Mouse (Mus musculus) embryonic facial prominence, embryonic 12.5 days (tissue): ENCODE measurements around the gene Maml3. TPM values are rescaled to one million over a fixed set of nuclear protein-coding genes. Genes with fewer than 3 reads are reported as not detected.

Experiments used
- ATAC-seq: fragments of 200-750 bp; cut with Nextera tagmentation; 2 replicates; pipeline ENCODE4 v1.8.0; 2017; ENCODE audit not compliant: insufficient number of reproducible peaks, insufficient read depth, low FRiP score, low TSS enrichment
- H3K27ac ChIP-seq: fragments of 300-500 bp; sonication (generic); 2 replicates; pipeline ENCODE4 v1.5.1; 2016; ENCODE audit warnings: mild to moderate bottlenecking
- H3K27me3 ChIP-seq: fragments of 300-500 bp; sonication (generic); 2 replicates; pipeline ENCODE4 v1.6.1; 2016; ENCODE audit warnings: mild to moderate bottlenecking, moderate library complexity
- H3K36me3 ChIP-seq: fragments of 300-500 bp; sonication (generic); 2 replicates; pipeline ENCODE4 v1.6.1; 2016; ENCODE audit warnings: mild to moderate bottlenecking
- H3K4me1 ChIP-seq: fragments of 300-500 bp; sonication (generic); 2 replicates; pipeline ENCODE4 v1.6.1; 2016
- H3K4me2 ChIP-seq: fragments of 300-500 bp; sonication (generic); replicated peaks from 2 replicates; pipeline ENCODE4 v1.6.1; 2016; ENCODE audit warnings: mild to moderate bottlenecking, moderate library complexity
- H3K4me3 ChIP-seq: fragments of 300-500 bp; sonication (generic); 2 replicates; pipeline ENCODE4 v1.5.1; 2016; ENCODE audit warnings: mild to moderate bottlenecking
- H3K9ac ChIP-seq: fragments of 300-500 bp; sonication (generic); 2 replicates; pipeline ENCODE4 v1.6.1; 2016; ENCODE audit warnings: mild to moderate bottlenecking, moderate library complexity
- H3K9me3 ChIP-seq: fragments of 300-500 bp; sonication (generic); 2 replicates; pipeline ENCODE4 v1.6.1; 2016; ENCODE audit warnings: mild to moderate bottlenecking, moderate library complexity
- WGBS: fragments of 180-500 bp; shearing (Covaris S2); methylation state at CpG from one replicate; pipeline ENCODE4 v1.1.7; 2016; 5-methylcytosine and 5-hydroxymethylcytosine counted together
- polyA plus RNA-seq: library from polyadenylated mRNA; unstranded; fragments of >200 nt; fragmentation: Nextera tagmentation; extraction: Ambion mirVana; gene quantifications from 2 replicates; pipeline ENCODE4 v1.2.1, GENCODE M21; 2016

The Maml3 gene
- polyA plus RNA-seq, 1 experiment from 2014 or later = 6.4 TPM

DNA sequence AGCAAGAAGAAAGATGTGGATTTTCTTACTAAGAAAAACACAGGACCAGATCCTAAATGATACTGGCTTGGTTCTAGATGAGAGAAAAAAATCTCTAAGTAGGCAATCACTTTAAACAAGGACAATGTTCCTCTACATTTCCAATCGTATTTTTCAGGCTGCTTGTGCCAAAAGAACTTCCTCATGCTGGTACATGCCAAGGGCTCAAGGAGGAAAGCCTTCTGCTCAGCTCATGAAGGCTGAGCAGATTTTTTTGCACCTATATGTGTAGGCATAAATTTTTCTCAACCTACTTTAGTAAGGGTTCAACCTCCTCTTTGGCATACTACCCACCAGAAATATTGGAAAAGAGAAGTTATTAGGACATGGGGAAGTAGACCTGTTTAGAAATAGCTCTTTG, 384.9 kb downstream of the Maml3 start:
- Histone ChIP-seq H3K4me1 (peaks cover 22% of the 10 kb centered on the region; the same call in 1 of the 2 replicates), H3K4me3 (no peak overlapping the region), H3K27ac (no peak overlapping the region), H3K9ac (no peak overlapping the region), H3K27me3 (no peaks in the 10 kb centered on the region), H3K4me2 (no peak overlapping the region), H3K36me3 (no peaks in the 10 kb centered on the region), H3K9me3 (no peaks in the 10 kb centered on the region)
- 69% methylated on average over 1 of the region's 1 CpGs for WGBS
- no peak for ATAC-seq

DNA sequence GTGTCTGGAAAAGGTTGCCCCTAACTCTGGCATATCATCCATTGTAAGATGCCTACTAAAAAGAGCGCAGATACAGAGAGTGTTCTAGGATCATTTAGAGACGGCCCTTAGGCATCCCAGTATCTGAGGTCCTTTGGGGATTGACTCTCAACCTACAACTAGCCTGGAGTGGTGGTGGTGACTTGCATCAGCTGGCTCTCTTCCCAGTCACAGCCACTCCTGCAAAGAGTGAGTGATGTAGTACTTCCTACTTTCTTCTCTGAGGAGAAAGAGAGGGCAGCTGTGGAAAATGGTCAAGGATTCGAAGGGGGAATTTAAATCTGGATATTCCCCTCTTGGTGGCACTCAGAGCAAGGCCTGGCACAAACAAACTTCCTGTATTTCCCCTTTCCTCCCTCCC, 385.5 kb downstream of the Maml3 start:
- H3K4me3 ChIP-seq = no peak overlapping the region
- H3K4me1 ChIP-seq = peaks cover 25% of the 10 kb centered on the region
- no peak overlapping the region for H3K4me2 ChIP-seq
- WGBS = 83% methylated on average over 3 of the region's 3 CpGs
- ATAC-seq = no peak
- H3K36me3 ChIP-seq = no peaks in the 10 kb centered on the region
- no peaks in the 10 kb centered on the region for H3K27me3 ChIP-seq
- no peak overlapping the region for H3K9ac ChIP-seq
- no peaks in the 10 kb centered on the region for H3K9me3 ChIP-seq
- H3K27ac ChIP-seq = no peak overlapping the region

- Histone ChIP-seq H3K4me1 (peaks cover 29% of the 10 kb centered on the region), H3K36me3 (no peaks in the 10 kb centered on the region), H3K27ac (no peak overlapping the region), H3K9ac (no peak overlapping the region), H3K4me2 (no peak overlapping the region), H3K4me3 (no peak overlapping the region), H3K27me3 (no peaks in the 10 kb centered on the region), H3K9me3 (no peaks in the 10 kb centered on the region)
- ATAC-seq = no peak
- WGBS = 80% methylated on average over 4 of the region's 4 CpGs
Measured at GRCm38 (mm10) chr3:51717909-51718308, 387.0 kb downstream of the Maml3 start.

DNA sequence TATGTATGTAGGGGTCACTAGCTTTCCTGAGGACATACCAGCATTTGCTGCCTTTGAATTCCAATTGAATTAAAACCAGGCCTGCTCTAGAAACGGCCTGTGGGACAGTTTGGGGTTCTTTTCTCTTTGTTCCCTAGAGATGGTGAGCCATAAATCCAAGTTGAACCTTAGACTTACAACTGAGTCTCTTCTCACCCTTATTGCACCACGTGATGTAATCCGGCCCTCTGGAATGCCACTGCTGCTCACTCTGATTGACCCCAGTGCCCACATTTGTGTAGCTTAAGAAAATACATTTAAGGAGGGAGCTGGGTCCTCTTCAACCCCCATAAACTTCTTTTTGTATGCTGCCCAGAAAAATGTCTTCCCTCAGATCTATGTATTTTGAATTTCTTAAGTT, 387.4 kb downstream of the Maml3 start:
- Histone ChIP-seq H3K36me3 (no peaks in the 10 kb centered on the region), H3K27me3 (no peaks in the 10 kb centered on the region), H3K9ac (no peak overlapping the region), H3K4me3 (no peak overlapping the region), H3K4me1 (peaks cover 29% of the 10 kb centered on the region), H3K9me3 (no peaks in the 10 kb centered on the region), H3K27ac (no peak overlapping the region), H3K4me2 (no peak overlapping the region)
- 21% methylated on average over 3 of the region's 3 CpGs for WGBS
- no peak for ATAC-seq

- no peak overlapping the region for H3K4me3 ChIP-seq
- no peak for ATAC-seq
- H3K27ac ChIP-seq = no peak overlapping the region
- no peak overlapping the region for H3K4me2 ChIP-seq
- H3K27me3 ChIP-seq = no peaks in the 10 kb centered on the region
- no peaks in the 10 kb centered on the region for H3K36me3 ChIP-seq
- no peak overlapping the region for H3K9ac ChIP-seq
- H3K4me1 ChIP-seq = peaks cover 32% of the 10 kb centered on the region
- H3K9me3 ChIP-seq = no peaks in the 10 kb centered on the region
- WGBS = 83% methylated on average over 5 of the region's 5 CpGs
Measured at GRCm38 (mm10) chr3:51714469-51714868, 390.4 kb downstream of the Maml3 start.

DNA sequence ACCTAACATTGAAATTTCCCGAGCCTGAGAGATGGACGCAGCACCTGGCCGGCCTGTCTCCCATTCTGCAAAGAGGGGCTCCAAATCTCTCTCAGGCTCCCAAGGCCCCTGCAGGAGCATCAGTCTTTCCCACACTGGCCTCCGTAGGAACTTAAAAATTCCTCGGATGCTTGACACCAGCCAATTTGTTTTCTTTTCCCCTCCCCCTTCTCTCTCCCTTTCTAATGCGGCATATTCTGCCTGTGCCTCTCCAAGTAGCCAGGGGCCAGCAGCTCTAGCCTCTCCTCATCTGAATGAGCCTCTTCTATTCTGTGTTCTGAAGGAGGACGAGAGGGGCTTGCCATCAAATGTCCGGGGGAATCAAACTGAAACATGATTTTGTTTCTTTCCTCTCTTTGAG, 391.6 kb downstream of the Maml3 start:
- Histone ChIP-seq H3K36me3 (no peaks in the 10 kb centered on the region), H3K9ac (no peak overlapping the region), H3K9me3 (no peaks in the 10 kb centered on the region), H3K4me1 (peaks cover 38% of the 10 kb centered on the region), H3K27me3 (no peaks in the 10 kb centered on the region), H3K4me2 (no peak overlapping the region), H3K4me3 (no peak overlapping the region), H3K27ac (no peak overlapping the region)
- 4% methylated on average over 8 of the region's 8 CpGs for WGBS
- ATAC-seq = no peak

DNA sequence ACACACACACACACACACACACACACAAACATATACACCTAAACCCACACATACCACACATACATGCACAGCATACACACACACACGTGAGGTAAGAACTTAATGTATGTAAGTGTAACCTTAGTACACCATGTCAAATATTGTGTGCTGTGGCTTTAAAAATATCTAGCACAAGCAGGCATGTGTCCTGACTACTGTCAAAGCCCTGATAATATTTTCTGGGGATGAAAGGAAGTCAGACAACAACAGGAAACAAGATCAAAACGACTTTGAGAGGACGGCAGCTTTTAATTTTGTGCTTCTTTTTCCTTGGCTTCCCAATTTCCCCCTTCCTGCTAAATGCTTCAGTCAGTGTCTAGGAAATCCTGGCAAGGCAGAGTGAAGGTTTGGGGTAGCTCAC, 392.5 kb downstream of the Maml3 start:
- no peaks in the 10 kb centered on the region for H3K27me3 ChIP-seq
- H3K9ac ChIP-seq = no peak overlapping the region
- 17% methylated on average over 3 of the region's 3 CpGs for WGBS
- no peaks in the 10 kb centered on the region for H3K9me3 ChIP-seq
- no peak for ATAC-seq
- H3K36me3 ChIP-seq = no peaks in the 10 kb centered on the region
- H3K4me3 ChIP-seq = no peak overlapping the region
- H3K27ac ChIP-seq = no peak overlapping the region
- H3K4me1 ChIP-seq = peaks cover 29% of the 10 kb centered on the region
- no peak overlapping the region for H3K4me2 ChIP-seq

DNA sequence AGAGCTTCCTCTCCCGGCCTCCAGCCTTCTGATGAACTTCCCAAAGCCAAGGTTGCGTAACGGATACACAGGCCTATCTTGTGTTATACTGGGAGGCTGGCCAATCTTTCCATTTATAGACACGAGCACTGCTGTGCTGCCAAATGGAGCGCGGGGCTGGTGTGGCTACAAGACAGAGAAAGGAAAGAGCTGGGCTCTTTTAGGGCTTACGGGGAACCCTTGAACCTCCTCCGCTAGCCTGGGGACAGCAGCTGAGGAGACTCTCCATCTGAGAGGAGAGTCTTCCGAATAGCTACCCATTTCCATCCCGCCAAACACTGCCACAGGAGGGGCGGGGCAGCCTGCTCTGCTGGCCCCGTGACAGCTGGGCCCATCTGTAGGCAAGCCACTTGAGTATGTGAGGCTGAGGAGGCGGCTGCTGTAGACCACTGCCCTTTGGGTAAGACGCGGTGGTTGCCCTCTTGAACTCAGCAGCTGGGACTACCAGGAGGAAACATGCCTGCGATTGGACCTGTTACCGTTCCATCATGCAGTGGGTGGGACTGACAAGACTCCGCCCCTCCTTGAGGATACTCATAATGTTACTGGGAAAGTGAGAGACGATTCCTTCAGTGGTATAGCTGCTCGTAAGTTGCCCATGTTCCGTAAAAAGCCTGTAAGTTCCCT, 396.0 kb downstream of the Maml3 start:
- Histone ChIP-seq H3K9me3 (no peaks in the 10 kb centered on the region), H3K27ac (peak overlapping the region; percentile 47), H3K4me2 (no peak overlapping the region; the same call in 1 of the 2 replicates), H3K4me3 (no peak overlapping the region), H3K27me3 (no peaks in the 10 kb centered on the region), H3K4me1 (peaks cover 18% of the 10 kb centered on the region), H3K9ac (no peak overlapping the region), H3K36me3 (no peaks in the 10 kb centered on the region)
- ATAC-seq = peak; percentile 68; the same call in 1 of the 2 replicates
- WGBS = 75% methylated on average over 21 of the region's 21 CpGs

GRCm38 (mm10) chr3:51708375-51708745, 396.5 kb downstream of the Maml3 start:
- H3K4me1 ChIP-seq = peaks cover 15% of the 10 kb centered on the region
- no peaks in the 10 kb centered on the region for H3K27me3 ChIP-seq
- H3K4me2 ChIP-seq = no peak overlapping the region
- no peak overlapping the region for H3K4me3 ChIP-seq
- H3K36me3 ChIP-seq = no peaks in the 10 kb centered on the region
- H3K9me3 ChIP-seq = no peaks in the 10 kb centered on the region
- no peak overlapping the region for H3K9ac ChIP-seq
- no peak for ATAC-seq
- peak overlapping the region; percentile 47; the same call in 1 of the 2 replicates for H3K27ac ChIP-seq
- WGBS = 78% methylated on average over 1 of the region's 1 CpGs

- Histone ChIP-seq H3K27me3 (no peaks in the 10 kb centered on the region), H3K4me3 (no peak overlapping the region), H3K9ac (no peak overlapping the region), H3K36me3 (no peaks in the 10 kb centered on the region), H3K27ac (no peak overlapping the region), H3K4me2 (no peak overlapping the region), H3K4me1 (peaks cover 36% of the 10 kb centered on the region), H3K9me3 (no peaks in the 10 kb centered on the region)
- 86% methylated on average over 7 of the region's 7 CpGs for WGBS
- ATAC-seq = no peak
Measured at GRCm38 (mm10) chr3:51705220-51705619, 399.7 kb downstream of the Maml3 start.

- Histone ChIP-seq H3K4me1 (peaks cover 32% of the 10 kb centered on the region), H3K4me2 (no peak overlapping the region), H3K36me3 (no peaks in the 10 kb centered on the region), H3K27me3 (no peaks in the 10 kb centered on the region), H3K9me3 (no peaks in the 10 kb centered on the region), H3K4me3 (no peak overlapping the region), H3K9ac (no peak overlapping the region), H3K27ac (peak overlapping the region; percentile 41)
- 29% methylated on average over 8 of the region's 8 CpGs for WGBS
- no peak for ATAC-seq
Measured at GRCm38 (mm10) chr3:51703478-51703877, 401.4 kb downstream of the Maml3 start.

- H3K4me3 ChIP-seq = no peak overlapping the region
- H3K27me3 ChIP-seq = no peaks in the 10 kb centered on the region
- ATAC-seq = no peak
- peak overlapping the region; percentile 91 for H3K27ac ChIP-seq
- no peaks in the 10 kb centered on the region for H3K9me3 ChIP-seq
- H3K36me3 ChIP-seq = no peaks in the 10 kb centered on the region
- WGBS = 50% methylated on average over 8 of the region's 8 CpGs
- H3K4me2 ChIP-seq = no peak overlapping the region
- H3K4me1 ChIP-seq = peaks cover 31% of the 10 kb centered on the region
- H3K9ac ChIP-seq = peak overlapping the region; percentile 24; the same call in 1 of the 2 replicates
Measured at GRCm38 (mm10) chr3:51702701-51703286, 402.1 kb downstream of the Maml3 start.
